Mouse (Mus musculus) megakaryocyte, embryonic 14.5 days (primary cell): ENCODE measurements at regions not wholly inside any gene's neighbourhood (a gene's known extent, or its start where the extent isn't known, plus 50 kb on each side); places are given as distances from the start of the nearest gene placed in this dataset.

Experiments
- H3K27me3 ChIP-seq: replicated peaks from 2 replicates; pipeline ENCODE3; 2012; ENCODE audit warnings: inconsistent platforms
- H3K36me3 ChIP-seq: replicated peaks from 2 replicates; pipeline ENCODE3; 2012; ENCODE audit warnings: low read length, inconsistent platforms, mixed read lengths
- H3K4me1 ChIP-seq: 2 replicates; pipeline ENCODE4 v1.6.1; 2012; ENCODE audit warnings: inconsistent platforms
- H3K4me3 ChIP-seq: replicated peaks from 2 replicates; pipeline ENCODE3; 2012; ENCODE audit warnings: moderate library complexity, mild to moderate bottlenecking, inconsistent platforms
- H3K9me3 ChIP-seq: 2 replicates; pipeline ENCODE4 v1.6.1; 2012; ENCODE audit warnings: inconsistent platforms
- FLI1 ChIP-seq: IDR thresholded peaks from 2 replicates; pipeline ENCODE4 v1.6.1; 2012; ENCODE audit warnings: low read length, inconsistent platforms, mixed read lengths
- GATA1 ChIP-seq: IDR thresholded peaks from 3 replicates; pipeline ENCODE4 v1.6.1; 2012; ENCODE audit warnings: mixed read lengths, low read length, inconsistent platforms, borderline replicate concordance

DNA sequence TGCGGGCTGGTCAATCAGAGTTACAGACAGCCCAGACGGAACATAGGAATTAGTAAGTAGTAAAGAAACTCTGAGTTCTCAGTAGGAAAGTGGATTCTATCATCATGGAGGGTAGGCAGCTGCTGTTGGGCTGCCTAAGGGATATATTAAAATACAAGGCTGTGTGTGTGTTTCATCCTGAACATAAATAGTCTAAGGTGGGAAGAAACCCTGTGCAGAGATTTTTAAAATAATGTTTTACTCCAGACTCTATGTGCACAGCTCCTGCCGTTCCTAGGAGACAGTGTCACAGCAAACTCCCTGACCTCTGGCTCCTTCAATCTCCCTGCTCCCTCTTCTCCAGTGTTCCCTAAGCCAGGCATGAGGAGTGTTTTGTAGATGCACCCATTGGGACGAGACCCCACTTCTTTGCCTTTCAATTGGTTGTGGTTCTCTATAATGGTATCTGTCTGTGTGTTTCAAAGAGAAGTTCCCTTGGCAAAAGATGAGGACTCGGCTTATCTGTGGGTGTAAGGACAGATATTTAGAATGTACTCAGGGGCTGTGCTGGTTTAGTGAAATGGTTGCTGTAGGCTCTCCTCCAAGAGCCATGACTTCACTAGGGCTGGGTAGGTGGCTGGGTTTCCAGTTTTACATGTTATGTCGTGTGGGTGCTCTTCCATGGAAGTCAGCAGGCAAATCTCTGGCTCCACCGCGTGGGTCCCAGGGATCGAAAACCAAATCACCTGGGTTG lies 93.1 kb upstream of the Pcbd1 start:
- no peak overlapping the region for H3K4me3 ChIP-seq
- no peaks in the 10 kb centered on the region for H3K27me3 ChIP-seq
- no peaks in the 10 kb centered on the region for H3K4me1 ChIP-seq
- TF ChIP-seq FLI1 (no peak), GATA1 (no peak)
- H3K36me3 ChIP-seq = no peaks in the 10 kb centered on the region
- H3K9me3 ChIP-seq = peaks cover 15% of the 10 kb centered on the region

- TF ChIP-seq FLI1 = no peak
- no peak for TF ChIP-seq GATA1
- peaks cover 14% of the 10 kb centered on the region for H3K27me3 ChIP-seq
- H3K4me1 ChIP-seq = no peaks in the 10 kb centered on the region
- H3K4me3 ChIP-seq = no peak overlapping the region
- no peaks in the 10 kb centered on the region for H3K36me3 ChIP-seq
- no peaks in the 10 kb centered on the region for H3K9me3 ChIP-seq
Measured at GRCm38 (mm10) chr10:60985109-60985576, 104.0 kb upstream of the Pcbd1 start.

- peaks cover 25% of the 10 kb centered on the region for H3K27me3 ChIP-seq
- no peak overlapping the region for H3K4me3 ChIP-seq
- no peaks in the 10 kb centered on the region for H3K36me3 ChIP-seq
- TF ChIP-seq FLI1 = no peak
- TF ChIP-seq GATA1 = no peak
- no peaks in the 10 kb centered on the region for H3K4me1 ChIP-seq
- H3K9me3 ChIP-seq = no peaks in the 10 kb centered on the region
Measured at GRCm38 (mm10) chr10:60981770-60982169, 107.4 kb upstream of the Pcbd1 start.

GRCm38 (mm10) chr10:60973615-60974014 lies 115.5 kb upstream of the Pcbd1 start:
- Histone ChIP-seq H3K4me1 (no peaks in the 10 kb centered on the region), H3K9me3 (peaks cover 7% of the 10 kb centered on the region; the same call in 1 of the 2 replicates), H3K4me3 (no peak overlapping the region), H3K27me3 (peaks cover 7% of the 10 kb centered on the region), H3K36me3 (no peaks in the 10 kb centered on the region)
- TF ChIP-seq GATA1 = no peak
- TF ChIP-seq FLI1 = no peak

- Histone ChIP-seq H3K36me3 (no peaks in the 10 kb centered on the region), H3K9me3 (peaks cover 15% of the 10 kb centered on the region), H3K4me3 (peak overlapping the region; percentile 40), H3K27me3 (peaks cover 3% of the 10 kb centered on the region), H3K4me1 (no peaks in the 10 kb centered on the region)
- TF ChIP-seq FLI1 = no peak
- TF ChIP-seq GATA1 = no peak
Measured at GRCm38 (mm10) chr10:60964843-60965242, 124.3 kb upstream of the Pcbd1 start.

GRCm38 (mm10) chr10:60957820-60958233 lies 126.4 kb upstream of the Unc5b start:
- Histone ChIP-seq H3K36me3 (no peaks in the 10 kb centered on the region), H3K4me1 (peaks cover 4% of the 10 kb centered on the region; the same call in 1 of the 2 replicates), H3K9me3 (no peaks in the 10 kb centered on the region), H3K27me3 (peaks cover 16% of the 10 kb centered on the region), H3K4me3 (peak overlapping the region; percentile 35)
- TF ChIP-seq GATA1 (no peak), FLI1 (no peak)

GRCm38 (mm10) chr10:60955467-60955866 lies 124.1 kb upstream of the Unc5b start:
- TF ChIP-seq GATA1 (no peak), FLI1 (no peak)
- Histone ChIP-seq H3K4me3 (no peak overlapping the region), H3K4me1 (peaks cover 4% of the 10 kb centered on the region; the same call in 1 of the 2 replicates), H3K36me3 (no peaks in the 10 kb centered on the region), H3K27me3 (peaks cover 18% of the 10 kb centered on the region), H3K9me3 (no peaks in the 10 kb centered on the region)

GRCm38 (mm10) chr10:60952495-60952894 lies 121.1 kb upstream of the Unc5b start:
- Histone ChIP-seq H3K36me3 (no peaks in the 10 kb centered on the region), H3K4me3 (no peak overlapping the region), H3K4me1 (no peaks in the 10 kb centered on the region; the same call in 1 of the 2 replicates), H3K9me3 (no peaks in the 10 kb centered on the region), H3K27me3 (peaks cover 13% of the 10 kb centered on the region)
- TF ChIP-seq GATA1 = no peak
- no peak for TF ChIP-seq FLI1

GRCm38 (mm10) chr10:60948983-60949677 lies 117.7 kb upstream of the Unc5b start:
- no peaks in the 10 kb centered on the region for H3K4me1 ChIP-seq
- TF ChIP-seq FLI1 = no peak
- no peak for TF ChIP-seq GATA1
- peaks cover 12% of the 10 kb centered on the region for H3K27me3 ChIP-seq
- no peaks in the 10 kb centered on the region for H3K9me3 ChIP-seq
- H3K36me3 ChIP-seq = no peaks in the 10 kb centered on the region
- H3K4me3 ChIP-seq = no peak overlapping the region

GRCm38 (mm10) chr10:60943074-60943473 lies 111.7 kb upstream of the Unc5b start:
- H3K4me1 ChIP-seq = peaks cover 3% of the 10 kb centered on the region; the same call in 1 of the 2 replicates
- H3K36me3 ChIP-seq = no peaks in the 10 kb centered on the region
- no peak overlapping the region for H3K4me3 ChIP-seq
- TF ChIP-seq FLI1 (no peak), GATA1 (no peak)
- peaks cover 16% of the 10 kb centered on the region for H3K27me3 ChIP-seq
- H3K9me3 ChIP-seq = no peaks in the 10 kb centered on the region
